Mouse (Mus musculus): ENCODE measurements around the gene Gm20388.

DNA sequence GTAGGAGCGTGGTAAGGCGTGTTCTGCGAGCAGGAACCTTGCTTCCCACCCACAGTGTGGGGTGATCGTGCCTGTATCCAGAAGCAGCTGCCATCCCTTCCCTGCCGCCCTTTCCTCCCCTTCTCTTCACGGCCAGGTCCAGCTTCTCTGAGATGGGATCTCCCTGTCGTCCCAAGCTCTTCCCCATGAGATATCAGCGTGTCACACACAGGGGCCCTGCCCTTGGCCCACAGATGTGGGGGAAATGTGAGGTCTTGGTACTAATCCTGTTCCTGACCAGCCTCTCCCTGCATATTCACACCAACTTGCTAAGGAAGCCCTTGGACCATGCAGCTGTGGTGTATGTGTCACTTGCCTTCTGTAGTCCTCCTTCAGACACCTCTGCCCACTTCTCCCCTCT is 2377.1 kb downstream of the Gm20388 start:
- TF ChIP-seq POLR2A (IDR thresholded peaks at IDR 0.05; ENCODE audit: borderline replicate concordance, insufficient read depth, low read length) (no peak), CTCF (IDR thresholded peaks at IDR 0.05; ENCODE audit: borderline replicate concordance, insufficient read depth, low read depth, low read length) (no peak)
